Mouse (Mus musculus): Measurements from ENCODE around the gene Tle6. TPM values are rescaled to one million over a fixed set of nuclear protein-coding genes. Genes with fewer than 3 reads are reported as not detected.

Gene Tle6
- polyA plus RNA-seq, 1 experiment: 9.2 TPM

DNA sequence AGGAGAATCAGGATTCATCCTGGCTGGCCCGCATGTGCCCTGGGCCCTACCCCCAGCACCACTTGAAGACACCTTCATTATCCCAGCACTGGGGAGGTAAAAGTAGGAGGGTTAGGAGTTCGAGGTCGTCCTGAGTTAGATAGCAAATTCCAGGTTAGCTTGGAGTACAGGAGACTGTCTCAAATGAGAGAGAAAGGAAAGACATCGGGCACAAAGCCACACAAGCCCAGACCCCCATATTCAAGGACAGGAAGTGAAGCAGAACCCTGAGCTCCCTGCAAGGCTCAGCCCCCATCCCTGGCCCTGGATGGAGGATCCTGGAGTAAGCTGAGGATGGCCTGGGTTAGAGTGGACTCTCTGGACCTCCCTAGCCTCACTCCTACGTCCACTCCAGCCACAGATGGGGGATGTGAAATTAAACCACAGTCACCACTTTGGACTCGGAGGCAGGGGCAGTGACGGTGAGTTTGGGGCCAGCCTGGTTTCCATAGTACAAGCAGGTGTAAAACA, 578 bp upstream of the Tle6 start:
- TF ChIP-seq GATA1 (IDR thresholded peaks at IDR 0.05; ENCODE audit: low read length): no peak

DNA sequence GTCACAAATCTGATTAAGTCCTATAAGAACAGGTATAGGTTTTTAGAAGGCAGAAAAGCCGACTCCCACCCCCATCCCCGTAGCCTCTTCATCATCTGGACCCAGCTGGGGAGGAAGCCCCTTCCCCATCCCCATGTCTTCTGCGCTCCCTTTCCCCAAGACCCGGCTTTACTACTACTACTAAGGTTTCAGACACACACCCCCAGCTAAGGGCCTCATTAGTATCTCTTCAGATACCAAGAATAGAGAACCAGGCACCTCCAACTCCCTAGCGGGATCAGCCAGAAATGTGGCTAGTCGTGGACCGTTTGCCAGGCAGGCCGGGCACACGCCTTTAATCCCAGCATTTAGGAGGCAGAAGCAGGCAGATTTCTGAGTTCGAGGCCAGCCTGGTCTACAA, 777 bp downstream of the Tle6 start:
- no peak for TF ChIP-seq GATA1 (IDR thresholded peaks at IDR 0.05; ENCODE audit: low read length)

GRCm38 (mm10) chr10:81599630-81600029, 1.2 kb downstream of the Tle6 start:
- TF ChIP-seq GATA1 (IDR thresholded peaks at IDR 0.05; ENCODE audit: low read length): no peak

DNA sequence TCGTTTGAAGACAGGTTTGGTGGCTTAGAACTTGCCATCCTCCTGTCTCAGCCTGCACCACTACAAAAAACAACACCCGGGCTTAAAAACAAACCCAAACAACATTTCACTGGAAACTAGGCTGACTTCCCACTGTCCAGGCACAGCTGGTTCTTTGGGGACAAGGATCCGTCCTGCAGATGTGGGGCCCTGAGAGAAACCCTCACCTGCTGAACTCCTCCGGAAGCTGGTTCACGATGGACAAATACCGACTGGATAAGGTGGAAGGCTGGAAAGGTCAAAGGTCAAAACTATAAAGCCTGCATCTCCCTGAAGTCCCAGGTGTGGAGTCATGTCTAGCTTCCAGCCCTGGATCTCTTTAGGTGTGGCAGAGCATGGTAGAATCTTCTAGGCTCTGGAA, 2.0 kb downstream of the Tle6 start:
- TF ChIP-seq GATA1 (IDR thresholded peaks at IDR 0.05; ENCODE audit: low read length): no peak

DNA sequence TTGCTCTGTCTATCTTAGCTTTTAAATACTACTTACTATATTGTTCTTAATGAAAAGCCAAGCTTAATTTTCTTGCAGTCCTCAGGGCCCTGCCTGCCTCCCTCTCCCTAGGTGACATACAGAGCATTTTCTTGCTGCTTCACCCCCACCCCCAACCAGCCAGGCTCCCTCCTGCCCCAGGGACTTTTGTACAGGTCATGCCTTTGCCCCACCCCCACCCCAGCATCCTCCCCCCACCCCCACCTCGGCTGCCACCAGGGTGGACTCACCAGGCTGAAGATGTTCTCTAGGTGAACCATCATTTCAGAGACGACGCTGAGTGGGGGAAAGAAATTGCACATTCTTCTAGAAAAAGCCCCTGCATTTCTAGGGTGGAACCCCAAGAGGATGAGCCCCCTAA, 2.5 kb downstream of the Tle6 start:
- TF ChIP-seq GATA1 (IDR thresholded peaks at IDR 0.05; ENCODE audit: low read length): no peak

DNA sequence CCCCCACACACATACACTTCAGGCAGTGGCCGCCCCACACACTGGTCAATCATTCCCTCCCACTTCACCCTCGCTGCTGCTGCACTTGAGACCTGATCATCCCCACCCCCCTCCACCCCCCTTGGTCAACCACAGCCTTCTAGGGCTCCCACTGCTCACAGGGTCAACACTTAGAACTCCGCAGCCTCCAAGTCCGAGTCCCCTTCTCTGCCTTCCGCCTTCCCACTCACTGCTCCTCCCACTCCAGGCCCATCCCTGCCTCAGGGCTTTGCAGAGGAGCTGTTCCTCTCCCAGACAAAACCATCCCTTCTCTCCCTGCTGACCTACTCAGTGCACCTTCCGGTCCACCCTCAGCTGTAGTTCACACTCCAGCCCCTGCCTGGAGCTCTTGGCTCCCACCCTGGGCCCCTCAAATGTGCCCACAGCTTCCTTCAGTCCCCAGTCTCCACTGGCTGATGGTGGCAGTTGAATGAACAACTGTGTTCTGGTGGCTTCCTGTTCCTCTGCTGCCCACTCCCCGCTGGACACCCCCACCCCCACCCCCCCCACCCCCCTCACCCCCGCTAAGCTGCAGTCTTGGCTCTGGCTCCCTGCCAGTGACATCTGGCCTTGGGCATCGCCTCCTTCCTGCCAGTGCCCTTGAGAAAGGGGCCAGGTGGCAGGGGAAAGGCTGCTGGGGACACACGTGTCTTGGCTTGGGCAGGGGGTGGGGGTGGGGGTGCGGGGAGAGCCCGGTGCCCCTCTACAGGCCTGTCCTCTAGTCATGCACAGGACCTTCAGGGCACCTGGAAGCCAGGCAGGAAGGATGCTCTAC, 3.5 kb downstream of the Tle6 start:
- TF ChIP-seq GATA1 (IDR thresholded peaks at IDR 0.05; ENCODE audit: low read length): no peak

DNA sequence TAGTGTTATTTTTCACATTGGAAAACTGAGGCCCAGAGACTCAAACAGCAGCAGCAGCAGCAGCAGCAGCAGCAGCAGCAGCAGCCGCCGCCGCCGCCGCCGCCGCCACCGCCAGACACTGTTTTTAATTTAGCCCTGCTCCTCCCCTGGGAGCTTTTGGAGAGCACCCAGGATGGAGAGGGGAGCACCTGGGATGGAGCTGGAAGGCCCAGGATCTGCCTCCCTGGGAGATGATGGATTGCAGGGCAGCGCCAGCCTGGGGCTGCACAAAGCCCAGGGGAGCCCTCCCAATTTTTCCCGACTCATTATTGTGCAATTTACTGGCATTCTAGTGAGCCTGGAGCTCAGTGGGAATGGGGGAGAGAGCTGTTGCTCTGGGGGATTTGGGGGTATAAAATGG, 4.3 kb downstream of the Tle6 start:
- no peak for TF ChIP-seq GATA1 (IDR thresholded peaks at IDR 0.05; ENCODE audit: low read length)

DNA sequence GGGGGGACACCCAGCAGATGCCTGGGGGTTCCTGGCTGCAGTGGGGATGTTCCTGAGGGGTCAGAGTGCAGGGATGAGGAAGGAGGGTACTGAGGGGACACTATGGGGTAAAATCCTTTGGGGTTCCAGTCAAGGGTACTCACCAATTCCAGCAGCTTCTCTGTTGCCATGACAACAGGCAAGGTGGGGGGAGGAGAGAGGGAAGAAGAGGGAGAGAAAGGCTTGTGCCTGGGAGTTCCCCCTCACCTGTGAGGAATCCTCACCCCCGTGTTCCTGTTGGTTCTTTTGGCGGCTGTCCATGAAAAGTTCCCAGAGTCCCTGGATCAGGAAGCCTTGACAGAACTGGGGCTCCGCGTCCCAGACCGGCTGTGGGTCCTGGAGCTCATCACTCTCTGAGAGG, 5.3 kb downstream of the Tle6 start:
- TF ChIP-seq GATA1 (IDR thresholded peaks at IDR 0.05; ENCODE audit: low read length): no peak

- TF ChIP-seq GATA1 (IDR thresholded peaks at IDR 0.05; ENCODE audit: low read length): no peak
These were observed 6.9 kb downstream of the Tle6 start for GRCm38 (mm10) chr10:81593935-81594334.

DNA sequence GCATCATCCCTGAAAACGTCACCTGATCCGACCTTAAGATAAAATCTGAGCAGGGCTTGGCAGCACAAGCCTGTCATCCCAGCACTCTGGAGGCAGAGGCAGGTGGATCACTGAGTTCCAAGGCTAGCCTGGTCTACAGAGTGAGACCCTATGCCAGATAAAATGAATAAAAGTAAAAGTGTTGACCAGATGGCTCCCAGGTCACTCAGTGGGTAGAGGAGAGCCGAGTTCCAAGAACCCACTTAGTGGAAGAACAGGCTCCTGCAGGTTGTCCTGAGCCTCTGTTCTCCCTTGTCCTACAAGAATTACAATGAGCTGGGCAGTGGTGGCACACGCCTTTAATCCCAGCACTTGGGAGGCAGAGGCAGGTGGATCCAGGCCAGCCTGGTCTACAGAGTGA, 7.7 kb downstream of the Tle6 start:
- no peak for TF ChIP-seq GATA1 (IDR thresholded peaks at IDR 0.05; ENCODE audit: low read length)

DNA sequence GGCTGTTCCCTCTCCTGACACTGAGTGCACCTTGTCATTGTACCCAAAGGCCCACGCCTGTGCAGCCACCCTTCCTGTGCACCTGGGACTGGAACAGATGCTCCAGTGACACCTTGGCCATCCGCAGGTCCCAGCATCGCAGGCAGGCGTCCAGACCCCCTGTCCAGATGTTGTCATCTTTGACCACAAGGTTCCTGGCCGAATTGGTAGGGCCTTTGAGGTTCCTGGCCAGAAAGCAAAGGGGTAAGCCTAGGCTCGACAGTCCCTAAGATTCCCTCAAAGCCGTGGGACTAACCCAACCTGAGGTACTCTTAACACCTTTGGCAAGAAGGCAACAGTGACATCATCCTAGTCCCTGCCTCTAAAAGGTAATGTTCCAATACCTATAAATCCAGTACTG, 8.2 kb downstream of the Tle6 start:
- no peak for TF ChIP-seq GATA1 (IDR thresholded peaks at IDR 0.05; ENCODE audit: low read length)

GRCm38 (mm10) chr10:81591846-81592245, 9.0 kb downstream of the Tle6 start:
- no peak for TF ChIP-seq GATA1 (IDR thresholded peaks at IDR 0.05; ENCODE audit: low read length)

- no peak for TF ChIP-seq GATA1 (IDR thresholded peaks at IDR 0.05; ENCODE audit: low read length)
These were observed 12.1 kb downstream of the Tle6 start for GRCm38 (mm10) chr10:81588739-81589138.

DNA sequence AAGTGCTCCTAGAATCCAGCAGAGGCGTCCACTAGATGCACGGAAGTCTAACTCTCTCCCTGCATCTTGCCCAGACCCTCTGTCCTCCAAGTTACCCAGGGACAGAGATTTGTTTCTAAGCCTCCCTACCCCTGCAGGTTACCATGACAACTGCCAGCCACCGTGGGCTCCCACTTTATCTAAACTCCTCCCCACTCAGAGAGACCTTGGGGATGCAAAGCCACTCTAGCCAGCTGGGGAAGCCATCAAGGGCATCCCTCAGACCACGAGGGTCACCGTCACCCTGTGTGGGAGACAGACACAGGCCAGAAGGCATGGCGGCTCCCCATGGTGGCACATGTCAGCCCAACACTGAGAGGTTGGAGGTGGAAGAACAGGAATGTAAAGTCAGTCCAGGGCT, 17.5 kb downstream of the Tle6 start:
- no peak for TF ChIP-seq GATA1 (IDR thresholded peaks at IDR 0.05; ENCODE audit: low read length)

- no peak for TF ChIP-seq GATA1 (IDR thresholded peaks at IDR 0.05; ENCODE audit: low read length)
These were observed 20.3 kb downstream of the Tle6 start for GRCm38 (mm10) chr10:81580441-81581070.

- no peak for TF ChIP-seq GATA1 (IDR thresholded peaks at IDR 0.05; ENCODE audit: low read length)
These were observed 20.9 kb downstream of the Tle6 start for GRCm38 (mm10) chr10:81579967-81580366.

DNA sequence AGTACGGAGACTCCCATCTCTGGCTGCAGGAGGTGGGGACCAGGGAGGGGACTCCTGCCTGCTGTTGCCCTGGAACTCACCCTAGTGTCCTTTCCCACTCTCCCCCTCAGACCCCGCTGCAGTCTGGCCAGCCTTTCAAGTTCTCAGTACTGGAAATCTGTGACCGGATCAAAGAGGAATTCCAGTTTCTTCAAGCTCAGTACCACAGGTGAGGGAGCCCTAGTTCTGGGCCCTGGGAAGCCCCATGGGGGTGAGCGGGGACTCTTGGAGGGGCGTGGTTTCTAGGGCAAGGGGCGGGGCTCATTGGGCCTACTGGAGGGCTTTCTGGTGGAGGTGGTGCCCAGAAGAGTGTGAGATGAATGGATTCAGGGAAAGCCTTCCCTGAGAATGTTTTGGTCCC, 25.2 kb downstream of the Tle6 start:
- no peak for TF ChIP-seq GATA1 (IDR thresholded peaks at IDR 0.05; ENCODE audit: low read length)

All from G1E-ER4 (cell line).